Mouse (Mus musculus): ENCODE measurements at regions not wholly inside any gene's neighbourhood (a gene's known extent, or its start where the extent isn't known, plus 50 kb on each side); places are given as distances from the start of the nearest gene placed in this dataset.

DNA sequence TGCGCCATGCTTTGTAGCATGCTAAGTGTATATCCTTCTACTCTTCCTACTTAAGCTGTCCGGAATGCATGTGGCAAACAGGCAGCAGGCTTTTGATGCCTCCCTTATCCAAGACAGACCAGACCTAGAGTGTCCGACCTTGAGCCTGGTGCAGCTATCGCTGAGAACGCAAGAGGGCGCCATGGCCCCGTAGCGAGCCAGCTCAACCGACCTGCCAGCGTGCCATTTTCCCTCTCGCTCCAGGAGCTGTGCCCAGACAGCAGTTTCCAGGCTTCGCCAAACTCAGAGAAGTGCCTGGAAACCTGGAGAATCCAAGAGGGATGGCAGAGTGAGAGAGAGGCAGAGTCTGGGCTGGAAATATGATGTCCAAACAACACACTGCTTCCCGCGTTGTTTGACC lies 155.8 kb upstream of the Gm12830 start:
- TF ChIP-seq POLR2A (IDR thresholded peaks at IDR 0.05; ENCODE audit: insufficient read depth, low read length) = no peak
- TF ChIP-seq CTCF (IDR thresholded peaks at IDR 0.05; ENCODE audit: low read depth, low read length) = peak; percentile 96
- 0 out of 2 replicates have a peak, but pooled peaks have one; percentile 19 for TF ChIP-seq EP300 (IDR thresholded peaks at IDR 0.05; ENCODE audit: insufficient read depth, low read depth, low read length)
- H3K4me1 ChIP-seq (ENCODE audit: control insufficient read depth, insufficient read depth, low read length) = no peaks in the 10 kb centered on the region
- H3K27me3 ChIP-seq (ENCODE audit: control insufficient read depth, insufficient read depth, low read length, poor library complexity, severe bottlenecking) = no peaks in the 10 kb centered on the region
- no peaks in the 10 kb centered on the region for H3K36me3 ChIP-seq (ENCODE audit: control insufficient read depth, insufficient read depth, low read length, poor library complexity, severe bottlenecking)
- H3K4me3 ChIP-seq (ENCODE audit: low read depth, low read length) = no peak overlapping the region
- no peak overlapping the region for H3K27ac ChIP-seq (ENCODE audit: insufficient read depth, low read length)
- no peak overlapping the region for H3K9ac ChIP-seq (ENCODE audit: low read depth, poor library complexity, severe bottlenecking)
- H3K9me3 ChIP-seq (replicated peaks; ENCODE audit: control insufficient read depth, insufficient read depth, low read length, poor library complexity, severe bottlenecking) = no peaks in the 10 kb centered on the region

DNA sequence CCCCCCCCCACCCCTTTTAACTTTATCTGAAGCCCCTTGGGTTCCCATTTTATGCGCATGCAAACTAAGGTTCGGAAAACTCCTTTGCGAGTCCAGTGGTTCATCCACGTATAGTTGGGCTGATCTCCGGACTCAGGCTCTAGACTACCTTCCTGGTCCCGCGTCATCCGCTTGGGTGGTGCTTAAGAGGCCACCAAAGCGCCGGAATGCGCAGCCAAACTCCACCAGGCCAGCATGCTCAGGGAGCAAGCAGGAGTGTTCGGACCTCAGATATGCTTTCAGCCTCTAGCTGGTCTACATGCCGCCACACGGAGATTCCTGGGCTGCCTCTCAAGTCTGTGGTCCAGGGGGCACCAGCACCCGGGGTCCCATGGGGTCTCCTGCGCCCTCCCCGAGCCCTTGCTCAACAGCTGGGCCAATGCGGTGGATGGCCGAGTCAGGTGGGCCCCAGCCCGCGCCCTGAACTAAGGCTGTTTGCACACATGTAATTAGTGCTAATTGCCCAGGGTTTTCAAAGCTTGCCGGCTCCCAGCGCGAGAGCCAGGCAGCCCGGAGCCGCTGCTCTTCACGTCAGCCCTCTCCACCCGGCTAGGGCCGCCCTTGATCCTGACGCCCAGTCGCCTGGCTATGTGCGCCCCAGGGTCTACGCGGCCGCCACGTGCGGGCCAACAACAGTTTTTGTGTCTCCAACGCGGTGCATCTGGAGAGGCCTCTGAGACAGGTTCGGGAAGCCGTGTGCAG lies 155.1 kb upstream of the Gm12830 start:
- peak overlapping the region; percentile 12; the same call in 1 of the 2 replicates for H3K9ac ChIP-seq (ENCODE audit: low read depth, poor library complexity, severe bottlenecking)
- H3K9me3 ChIP-seq (replicated peaks; ENCODE audit: control insufficient read depth, insufficient read depth, low read length, poor library complexity, severe bottlenecking) = no peaks in the 10 kb centered on the region
- no peaks in the 10 kb centered on the region for H3K36me3 ChIP-seq (ENCODE audit: control insufficient read depth, insufficient read depth, low read length, poor library complexity, severe bottlenecking)
- H3K27ac ChIP-seq (ENCODE audit: insufficient read depth, low read length) = no peak overlapping the region
- H3K4me3 ChIP-seq (ENCODE audit: low read depth, low read length) = peak overlapping the region; percentile 20
- no peaks in the 10 kb centered on the region for H3K27me3 ChIP-seq (ENCODE audit: control insufficient read depth, insufficient read depth, low read length, poor library complexity, severe bottlenecking)
- no peaks in the 10 kb centered on the region for H3K4me1 ChIP-seq (ENCODE audit: control insufficient read depth, insufficient read depth, low read length)
- no peak for TF ChIP-seq POLR2A (IDR thresholded peaks at IDR 0.05; ENCODE audit: insufficient read depth, low read length)
- no peak for TF ChIP-seq CTCF (IDR thresholded peaks at IDR 0.05; ENCODE audit: low read depth, low read length)
- no peak for TF ChIP-seq EP300 (IDR thresholded peaks at IDR 0.05; ENCODE audit: insufficient read depth, low read depth, low read length)

DNA sequence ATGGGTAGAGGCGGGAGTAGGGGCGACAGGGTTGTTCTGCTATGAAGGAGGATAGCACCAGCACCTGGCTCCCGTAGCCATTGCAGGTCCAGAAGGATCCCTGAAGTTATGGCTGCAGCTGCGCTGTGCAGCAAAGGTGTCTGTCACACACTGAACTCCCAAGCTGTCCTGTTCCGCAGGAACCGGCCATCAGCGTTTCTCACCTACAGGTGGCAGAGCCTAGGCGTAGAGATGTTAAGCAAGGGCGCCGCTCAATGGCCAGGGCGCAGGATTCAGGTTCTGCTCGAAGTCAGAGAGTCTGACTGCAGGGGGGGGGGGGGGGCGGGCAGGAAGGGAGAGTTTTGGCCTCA lies 154.6 kb upstream of the Gm12830 start:
- Histone ChIP-seq H3K27ac (ENCODE audit: insufficient read depth, low read length) (no peak overlapping the region), H3K4me1 (ENCODE audit: control insufficient read depth, insufficient read depth, low read length) (no peaks in the 10 kb centered on the region), H3K9me3 (replicated peaks; ENCODE audit: control insufficient read depth, insufficient read depth, low read length, poor library complexity, severe bottlenecking) (no peaks in the 10 kb centered on the region), H3K4me3 (ENCODE audit: low read depth, low read length) (peak overlapping the region; percentile 20), H3K9ac (ENCODE audit: low read depth, poor library complexity, severe bottlenecking) (peak overlapping the region; percentile 12; the same call in 1 of the 2 replicates), H3K36me3 (ENCODE audit: control insufficient read depth, insufficient read depth, low read length, poor library complexity, severe bottlenecking) (no peaks in the 10 kb centered on the region), H3K27me3 (ENCODE audit: control insufficient read depth, insufficient read depth, low read length, poor library complexity, severe bottlenecking) (no peaks in the 10 kb centered on the region)
- TF ChIP-seq EP300 (IDR thresholded peaks at IDR 0.05; ENCODE audit: insufficient read depth, low read depth, low read length) (no peak), CTCF (IDR thresholded peaks at IDR 0.05; ENCODE audit: low read depth, low read length) (peak; percentile 46), POLR2A (IDR thresholded peaks at IDR 0.05; ENCODE audit: insufficient read depth, low read length) (no peak)

DNA sequence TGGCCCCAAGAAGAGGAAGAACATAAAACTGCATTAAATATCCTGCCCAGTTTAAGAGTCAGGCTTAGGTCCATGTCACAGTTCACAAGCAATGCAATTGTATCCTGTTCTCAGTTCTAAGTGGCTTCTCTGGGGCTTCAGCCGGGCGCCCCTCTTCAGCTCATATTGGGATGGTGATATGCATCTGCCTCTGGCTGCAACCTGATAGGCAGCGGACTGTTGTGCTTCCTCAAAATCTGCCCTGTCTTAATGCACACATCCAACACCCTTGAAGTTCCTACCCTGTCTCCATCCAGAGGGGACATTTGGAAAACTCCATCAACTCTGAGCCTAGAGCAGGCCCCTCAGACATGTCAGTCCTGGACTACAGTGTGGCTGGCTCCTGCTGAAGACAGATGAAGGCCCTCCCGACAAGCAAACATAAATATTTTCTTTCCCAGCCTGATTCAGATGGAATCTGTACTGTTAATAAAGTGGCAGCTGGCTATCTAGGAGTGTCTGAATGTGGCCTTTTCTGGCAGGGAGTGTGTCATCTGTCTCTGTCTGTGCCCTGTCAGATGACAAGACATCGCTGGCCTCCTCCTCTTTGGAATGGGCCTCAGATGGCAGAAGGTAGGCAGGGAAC lies 149.3 kb upstream of the Gm12830 start:
- no peaks in the 10 kb centered on the region for H3K27me3 ChIP-seq (ENCODE audit: control insufficient read depth, insufficient read depth, low read length, poor library complexity, severe bottlenecking)
- no peak overlapping the region for H3K9ac ChIP-seq (ENCODE audit: low read depth, poor library complexity, severe bottlenecking)
- H3K27ac ChIP-seq (ENCODE audit: insufficient read depth, low read length) = no peak overlapping the region

DNA sequence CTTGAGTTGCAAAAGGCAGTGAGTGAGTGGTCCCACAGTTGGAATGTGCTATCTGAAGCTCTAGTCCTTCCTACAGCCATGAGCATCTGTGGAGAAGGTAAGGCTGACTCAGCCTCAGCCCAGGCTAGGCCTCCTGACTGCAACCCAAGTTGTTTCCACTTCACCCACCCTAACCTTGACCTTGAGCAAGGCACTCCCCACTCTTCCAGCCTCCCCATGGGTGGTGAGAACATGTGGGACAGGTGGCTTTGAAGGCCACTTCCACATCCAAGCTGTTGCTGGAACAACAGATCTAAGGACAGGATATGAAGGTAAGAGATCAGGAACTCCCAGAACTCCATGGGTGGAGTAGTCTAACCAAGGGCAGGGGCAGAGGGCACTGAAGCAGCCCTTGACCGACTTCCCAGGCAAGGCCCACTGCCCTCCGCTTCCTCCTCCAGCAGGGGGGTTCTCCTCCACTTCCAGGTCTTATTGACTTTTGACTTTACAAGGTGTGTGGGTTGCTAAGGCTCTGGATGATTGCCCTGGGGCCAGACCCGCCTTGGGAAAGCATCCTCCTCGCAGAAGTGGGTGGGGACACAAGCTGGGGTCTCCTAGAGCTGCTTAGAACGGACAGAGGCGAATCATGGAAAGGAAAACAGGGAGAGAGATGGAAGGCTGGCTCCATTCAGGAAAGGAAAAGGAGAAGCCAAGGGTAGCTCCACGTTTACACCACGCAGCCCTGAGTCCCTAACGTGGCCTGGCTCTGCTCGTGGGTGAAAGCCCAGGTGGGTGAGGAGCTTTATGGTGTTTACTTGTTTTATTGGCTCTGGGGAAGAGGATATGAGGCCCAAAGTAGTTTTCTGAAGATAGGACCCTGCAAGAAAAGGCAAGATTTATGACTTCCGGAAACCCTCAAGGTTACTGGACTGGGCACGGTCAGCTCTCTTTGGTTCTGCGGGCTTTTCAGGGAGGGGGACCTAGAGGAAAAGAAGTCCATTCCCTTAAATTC lies 144.3 kb upstream of the Gm12830 start:
- no peaks in the 10 kb centered on the region for H3K36me3 ChIP-seq (ENCODE audit: control insufficient read depth, insufficient read depth, low read length, poor library complexity, severe bottlenecking)
- TF ChIP-seq EP300 (IDR thresholded peaks at IDR 0.05; ENCODE audit: insufficient read depth, low read depth, low read length) (no peak), POLR2A (IDR thresholded peaks at IDR 0.05; ENCODE audit: insufficient read depth, low read length) (no peak), CTCF (IDR thresholded peaks at IDR 0.05; ENCODE audit: low read depth, low read length) (no peak)
- H3K27me3 ChIP-seq (ENCODE audit: control insufficient read depth, insufficient read depth, low read length, poor library complexity, severe bottlenecking) = no peaks in the 10 kb centered on the region

More for the DNA sequence above, 149.3 kb upstream of the Gm12830 start:
- Histone ChIP-seq H3K4me1 (ENCODE audit: control insufficient read depth, insufficient read depth, low read length) (no peaks in the 10 kb centered on the region), H3K9me3 (replicated peaks; ENCODE audit: control insufficient read depth, insufficient read depth, low read length, poor library complexity, severe bottlenecking) (no peaks in the 10 kb centered on the region), H3K36me3 (ENCODE audit: control insufficient read depth, insufficient read depth, low read length, poor library complexity, severe bottlenecking) (no peaks in the 10 kb centered on the region), H3K4me3 (ENCODE audit: low read depth, low read length) (no peak overlapping the region)
- no peak for TF ChIP-seq CTCF (IDR thresholded peaks at IDR 0.05; ENCODE audit: low read depth, low read length)
- no peak for TF ChIP-seq EP300 (IDR thresholded peaks at IDR 0.05; ENCODE audit: insufficient read depth, low read depth, low read length)

More for the DNA sequence above, 144.3 kb upstream of the Gm12830 start:
- H3K27ac ChIP-seq (ENCODE audit: insufficient read depth, low read length) = no peak overlapping the region
- H3K4me1 ChIP-seq (ENCODE audit: control insufficient read depth, insufficient read depth, low read length) = no peaks in the 10 kb centered on the region
- no peaks in the 10 kb centered on the region for H3K9me3 ChIP-seq (replicated peaks; ENCODE audit: control insufficient read depth, insufficient read depth, low read length, poor library complexity, severe bottlenecking)
- H3K9ac ChIP-seq (ENCODE audit: low read depth, poor library complexity, severe bottlenecking) = no peak overlapping the region
- no peak overlapping the region for H3K4me3 ChIP-seq (ENCODE audit: low read depth, low read length)
